In genomic region chr4:55757148-55757927, GRCm38 (mm10) we compare ENCODE assay signal across 11 mouse cellular contexts.
DNase-seq lines count a peak whose midpoint lies in the region.
"Had no signal": no experiment of that assay in that cellular context is flagged by ENCODE, and none has a peak within 500 bp of the region (broad histone marks: within the 10 kb centered on the region; RNA-seq: fewer than 3 reads in every experiment).

No protein-coding gene starts in this region.

- peak; percentile 9 to 14 for DNase-seq in frontal cortex, postnatal 36 days (ENCODE audit: low spot score in 2 of 2)
- no peak for DNase-seq in frontal cortex, postnatal 25 days (ENCODE audit: low spot score in 2 of 2)
- peak; percentile 63 for DNase-seq in testis, postnatal 14 days (ENCODE audit: low spot score)
- no peak for DNase-seq in testis, postnatal 10 days (ENCODE audit: low spot score)
- DNase-seq in mesoderm, embryonic 11.5 days (ENCODE audit: low read depth, low spot score) = peak; percentile 15
- peak; percentile 44 for DNase-seq in telencephalon, adult 2 months (ENCODE audit: low read depth, low spot score)
- no peak for DNase-seq in MN1 (ENCODE audit: low spot score)
- no peak for DNase-seq in cerebellum, adult 11 months
- DNase-seq: adrenal gland, adult 2 months; layer of hippocampus, postnatal 36 days; right cerebral cortex, postnatal 4 days had no signal

Comparison
In these comparisons a context has a peak if more than half of its experiments do, and no peak if none do; other contexts are left out.
1. DNase-seq: peak in frontal cortex, postnatal 36 days (2 of 2), testis, postnatal 14 days (single experiment), mesoderm, embryonic 11.5 days (single experiment) and telencephalon, adult 2 months (single experiment); none in frontal cortex, postnatal 25 days (0 of 2), testis, postnatal 10 days (single experiment), MN1 (single experiment) and cerebellum, adult 11 months (single experiment).